Mouse (Mus musculus): ENCODE data around the gene Gm7903. TPM values are rescaled to one million over a fixed set of nuclear protein-coding genes. Genes with fewer than 3 reads are reported as not detected.
"Not testable (repeated sequence)": the region's sequence is repeated elsewhere in the genome, so short reads cannot be mapped to it uniquely, and the experiment has no call there.

The Gm7903 gene
- not detected in 2 replicates for polyA plus RNA-seq (2015; fragmentation: Nextera tagmentation; extraction: Ambion mirVana)

DNA sequence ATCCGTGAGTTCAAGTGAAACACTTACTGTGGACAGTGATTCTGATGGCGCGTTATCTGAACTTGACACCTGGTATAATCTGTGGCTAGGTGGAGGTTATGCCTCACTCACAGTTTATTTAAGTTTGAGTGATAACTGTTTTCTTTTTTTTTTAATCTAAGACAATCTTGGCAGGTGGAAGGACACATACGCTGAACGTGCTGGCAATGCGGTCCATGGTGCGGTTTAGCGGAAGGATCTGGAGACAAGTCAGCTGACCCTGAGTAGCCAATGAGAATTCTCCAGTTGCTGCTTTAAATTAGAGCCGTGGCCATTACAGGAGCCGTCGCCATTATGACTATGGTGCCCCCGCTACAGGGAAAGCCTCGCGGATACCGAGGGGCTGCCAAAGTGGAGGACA, at the start of gene Gm7903:
TSS of gene Gm7903 (plus strand) at position 301 of the 400 bp plus-strand sequence.
- ATAC-seq (ENCODE audit: low FRiP score, low TSS enrichment); H3K4me1 ChIP-seq (replicated peaks; ENCODE audit: control insufficient read depth, insufficient read depth); H3K27me3 ChIP-seq (ENCODE audit: control insufficient read depth, insufficient read depth, low read length); H3K4me3 ChIP-seq (ENCODE audit: low read depth, low read length); DNase-seq (ENCODE audit: low spot score); H3K9me3 ChIP-seq (ENCODE audit: control insufficient read depth, low read length); H3K4me2 ChIP-seq (replicated peaks; ENCODE audit: low read depth); H3K36me3 ChIP-seq (ENCODE audit: control insufficient read depth, insufficient read depth, low read length); H3K9ac ChIP-seq (ENCODE audit: low read length); H3K27ac ChIP-seq (replicated peaks): not testable (repeated sequence)
- no CpG with 5 or more reads among the region's 15 CpGs for WGBS

GRCm38 (mm10) chrX:135403578-135403977, 30.1 kb upstream of the Gm7903 start:
- H3K36me3 ChIP-seq (ENCODE audit: control insufficient read depth, insufficient read depth, low read length); ATAC-seq (ENCODE audit: low FRiP score, low TSS enrichment); H3K4me2 ChIP-seq (replicated peaks; ENCODE audit: low read depth); H3K9ac ChIP-seq (ENCODE audit: low read length); H3K27me3 ChIP-seq (ENCODE audit: control insufficient read depth, insufficient read depth, low read length); DNase-seq (ENCODE audit: low spot score); H3K4me3 ChIP-seq (ENCODE audit: low read depth, low read length); H3K4me1 ChIP-seq (replicated peaks; ENCODE audit: control insufficient read depth, insufficient read depth); H3K9me3 ChIP-seq (ENCODE audit: control insufficient read depth, low read length); H3K27ac ChIP-seq (replicated peaks): not testable (repeated sequence)
- WGBS, result no CpG with 5 or more reads among the region's 3 CpGs

GRCm38 (mm10) chrX:135421203-135421602, 12.4 kb upstream of the Gm7903 start:
- H3K27ac ChIP-seq (replicated peaks); H3K36me3 ChIP-seq (ENCODE audit: control insufficient read depth, insufficient read depth, low read length); H3K4me3 ChIP-seq (ENCODE audit: low read depth, low read length); DNase-seq (ENCODE audit: low spot score); ATAC-seq (ENCODE audit: low FRiP score, low TSS enrichment); H3K27me3 ChIP-seq (ENCODE audit: control insufficient read depth, insufficient read depth, low read length); H3K4me1 ChIP-seq (replicated peaks; ENCODE audit: control insufficient read depth, insufficient read depth); H3K9ac ChIP-seq (ENCODE audit: low read length); H3K9me3 ChIP-seq (ENCODE audit: control insufficient read depth, low read length); H3K4me2 ChIP-seq (replicated peaks; ENCODE audit: low read depth): not testable (repeated sequence)
- 32% methylated on average over 3 of the region's 7 CpGs for WGBS

DNA sequence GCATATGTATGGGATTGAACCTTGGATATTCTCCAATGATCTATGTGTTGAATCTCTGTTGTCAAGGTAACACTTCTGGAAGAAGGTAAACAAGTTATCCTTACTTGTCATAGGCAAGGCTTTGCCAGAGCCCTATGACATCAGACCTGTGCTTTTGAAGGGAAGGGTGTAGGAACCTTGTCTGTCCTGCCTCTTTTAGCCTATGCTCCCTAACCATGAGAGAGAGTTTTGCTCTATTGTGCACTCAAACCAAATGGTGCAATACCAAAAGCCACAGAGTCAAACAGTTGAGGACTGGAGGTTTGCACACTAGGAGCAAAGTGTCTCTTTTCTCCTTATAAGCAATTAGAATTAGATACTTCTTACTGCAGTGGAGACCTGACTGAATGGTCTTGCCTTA, 11.8 kb upstream of the Gm7903 start:
- not testable (repeated sequence) for H3K4me2 ChIP-seq (replicated peaks; ENCODE audit: low read depth); H3K9ac ChIP-seq (ENCODE audit: low read length); H3K27me3 ChIP-seq (ENCODE audit: control insufficient read depth, insufficient read depth, low read length); ATAC-seq (ENCODE audit: low FRiP score, low TSS enrichment); DNase-seq (ENCODE audit: low spot score); H3K27ac ChIP-seq (replicated peaks); H3K36me3 ChIP-seq (ENCODE audit: control insufficient read depth, insufficient read depth, low read length); H3K4me1 ChIP-seq (replicated peaks; ENCODE audit: control insufficient read depth, insufficient read depth); H3K9me3 ChIP-seq (ENCODE audit: control insufficient read depth, low read length); H3K4me3 ChIP-seq (ENCODE audit: low read depth, low read length)

GRCm38 (mm10) chrX:135422473-135422872, 11.2 kb upstream of the Gm7903 start:
- H3K4me3 ChIP-seq (ENCODE audit: low read depth, low read length), result not testable (repeated sequence)

GRCm38 (mm10) chrX:135464160-135464559, 30.5 kb downstream of the Gm7903 start:
- H3K4me1 ChIP-seq (replicated peaks; ENCODE audit: control insufficient read depth, insufficient read depth); H3K36me3 ChIP-seq (ENCODE audit: control insufficient read depth, insufficient read depth, low read length); H3K4me3 ChIP-seq (ENCODE audit: low read depth, low read length); H3K4me2 ChIP-seq (replicated peaks; ENCODE audit: low read depth); H3K9ac ChIP-seq (ENCODE audit: low read length); H3K27me3 ChIP-seq (ENCODE audit: control insufficient read depth, insufficient read depth, low read length); H3K27ac ChIP-seq (replicated peaks); DNase-seq (ENCODE audit: low spot score); ATAC-seq (ENCODE audit: low FRiP score, low TSS enrichment); H3K9me3 ChIP-seq (ENCODE audit: control insufficient read depth, low read length): not testable (repeated sequence)
- WGBS, result no CpG with 5 or more reads among the region's 3 CpGs

More at GRCm38 (mm10) chrX:135422473-135422872, 11.2 kb upstream of the Gm7903 start:
- not testable (repeated sequence) for H3K27me3 ChIP-seq (ENCODE audit: control insufficient read depth, insufficient read depth, low read length); H3K9me3 ChIP-seq (ENCODE audit: control insufficient read depth, low read length); H3K4me2 ChIP-seq (replicated peaks; ENCODE audit: low read depth); H3K36me3 ChIP-seq (ENCODE audit: control insufficient read depth, insufficient read depth, low read length); DNase-seq (ENCODE audit: low spot score); H3K4me1 ChIP-seq (replicated peaks; ENCODE audit: control insufficient read depth, insufficient read depth); H3K27ac ChIP-seq (replicated peaks); ATAC-seq (ENCODE audit: low FRiP score, low TSS enrichment); H3K9ac ChIP-seq (ENCODE audit: low read length)
- WGBS, result no CpG with 5 or more reads among the region's 4 CpGs

DNA sequence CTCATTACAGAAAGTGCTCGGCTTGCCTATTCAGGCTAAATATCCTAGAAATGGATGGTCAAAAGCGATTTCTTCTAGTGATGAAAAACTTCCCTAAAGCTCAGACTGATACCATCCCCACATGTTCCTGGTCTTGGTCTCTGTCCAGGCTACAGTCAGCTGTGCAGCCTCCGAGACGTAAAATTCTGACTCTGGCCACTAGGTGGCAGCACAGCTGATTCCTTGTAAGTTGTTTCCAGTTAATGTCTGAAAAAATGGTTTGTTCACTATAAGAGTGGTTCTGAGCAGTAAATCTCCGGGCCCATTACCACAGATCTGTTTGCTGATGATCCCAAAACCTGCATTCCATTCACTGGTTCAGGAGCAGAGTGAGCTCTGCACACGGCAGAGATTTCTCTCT, 48.3 kb downstream of the Gm7903 start:
- not testable (repeated sequence) for ATAC-seq (ENCODE audit: low FRiP score, low TSS enrichment); DNase-seq (ENCODE audit: low spot score); H3K4me2 ChIP-seq (replicated peaks; ENCODE audit: low read depth); H3K27me3 ChIP-seq (ENCODE audit: control insufficient read depth, insufficient read depth, low read length); H3K27ac ChIP-seq (replicated peaks); H3K36me3 ChIP-seq (ENCODE audit: control insufficient read depth, insufficient read depth, low read length); H3K4me1 ChIP-seq (replicated peaks; ENCODE audit: control insufficient read depth, insufficient read depth); H3K9me3 ChIP-seq (ENCODE audit: control insufficient read depth, low read length); H3K4me3 ChIP-seq (ENCODE audit: low read depth, low read length); H3K9ac ChIP-seq (ENCODE audit: low read length)
- no CpG with 5 or more reads among the region's 6 CpGs for WGBS

GRCm38 (mm10) chrX:135483183-135483582, 49.5 kb downstream of the Gm7903 start:
- not testable (repeated sequence) for H3K36me3 ChIP-seq (ENCODE audit: control insufficient read depth, insufficient read depth, low read length); H3K9ac ChIP-seq (ENCODE audit: low read length); DNase-seq (ENCODE audit: low spot score); H3K9me3 ChIP-seq (ENCODE audit: control insufficient read depth, low read length); H3K4me2 ChIP-seq (replicated peaks; ENCODE audit: low read depth); ATAC-seq (ENCODE audit: low FRiP score, low TSS enrichment); H3K4me1 ChIP-seq (replicated peaks; ENCODE audit: control insufficient read depth, insufficient read depth); H3K27ac ChIP-seq (replicated peaks); H3K27me3 ChIP-seq (ENCODE audit: control insufficient read depth, insufficient read depth, low read length); H3K4me3 ChIP-seq (ENCODE audit: low read depth, low read length)
- WGBS, result no CpG with 5 or more reads among the region's 3 CpGs

Measured in stomach, postnatal 0 days (tissue).